Mouse (Mus musculus) heart, adult 11 months (tissue): ENCODE data around the gene Jag2.

ENCODE experiments used
- DNase-seq: peaks from one replicate; pipeline ENCODE4 v3.0.0; 2022

Gene Jag2

DNA sequence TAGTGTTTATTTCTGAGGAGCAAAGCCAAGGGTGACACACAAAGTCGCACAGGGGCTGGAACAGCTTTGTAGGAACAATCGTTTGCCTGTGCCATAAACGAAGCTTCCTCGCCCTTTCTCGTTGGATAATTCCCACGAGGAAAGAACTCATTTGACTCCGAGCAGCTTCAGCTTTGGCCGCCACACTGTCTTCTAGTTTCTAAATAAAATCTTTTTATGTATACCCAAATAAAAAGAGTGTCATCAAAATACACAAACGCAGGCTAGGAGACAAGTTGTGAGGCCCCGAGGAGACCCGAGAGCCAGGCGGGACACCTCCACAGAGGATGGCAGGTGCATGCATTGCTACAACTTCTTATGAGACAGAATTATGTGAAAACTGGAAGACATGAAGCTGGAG lies 31.2 kb downstream of the Jag2 start:
- DNase-seq, result peak; percentile 91

DNA sequence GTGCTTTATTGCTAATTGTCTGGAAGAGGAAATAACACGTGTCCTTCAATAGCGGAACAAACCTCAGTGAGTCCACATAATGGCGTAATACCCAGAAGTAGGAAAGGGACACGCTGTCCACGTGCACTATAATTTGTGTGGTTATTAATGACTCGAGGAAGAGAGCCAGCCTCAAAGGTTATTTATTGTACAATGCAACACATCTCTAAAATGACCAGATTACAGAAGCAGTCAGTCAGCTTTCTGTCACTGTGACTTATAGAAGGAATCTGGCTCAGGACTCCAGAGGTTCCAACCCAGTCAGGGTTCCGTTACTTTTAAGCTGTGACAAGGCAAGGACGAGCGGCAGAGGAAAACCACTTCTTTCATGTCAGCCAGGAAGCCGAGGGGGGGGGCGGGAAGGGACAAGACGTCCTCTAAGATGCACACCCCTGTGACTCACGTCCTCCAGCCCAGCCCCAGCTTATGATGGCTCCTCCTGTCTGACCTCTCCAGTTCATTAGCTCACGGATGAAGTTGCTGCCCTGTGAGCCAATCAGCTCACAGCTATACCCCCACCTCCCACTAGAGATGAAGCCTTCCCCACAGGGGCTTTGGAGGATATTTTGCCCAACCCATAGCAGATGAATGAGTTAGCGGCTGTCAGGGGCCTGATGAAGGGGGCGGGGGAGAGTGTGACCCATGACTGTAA lies 31.9 kb downstream of the Jag2 start:
- DNase-seq, result peak; percentile 99

DNA sequence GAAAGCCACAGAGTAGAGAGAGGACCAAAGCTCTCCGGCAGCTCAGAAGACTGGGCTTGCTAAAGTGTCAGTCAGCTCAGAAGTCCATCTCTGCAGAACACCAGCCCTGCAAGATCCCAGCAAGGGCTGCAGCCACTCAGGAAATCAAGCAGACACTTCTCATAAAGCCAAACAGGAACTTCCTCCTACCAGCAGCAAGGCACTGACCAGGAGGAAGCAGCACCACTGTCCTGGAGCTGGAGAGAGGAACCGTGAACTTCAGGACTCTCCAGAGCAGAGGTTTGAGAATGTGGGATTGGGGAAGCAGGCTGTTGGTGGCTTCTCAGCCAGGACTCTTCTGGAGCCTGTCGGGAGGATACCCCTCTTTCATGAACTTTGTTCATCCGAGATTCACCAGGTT lies 34.6 kb downstream of the Jag2 start:
- DNase-seq, result peak; percentile 97

DNA sequence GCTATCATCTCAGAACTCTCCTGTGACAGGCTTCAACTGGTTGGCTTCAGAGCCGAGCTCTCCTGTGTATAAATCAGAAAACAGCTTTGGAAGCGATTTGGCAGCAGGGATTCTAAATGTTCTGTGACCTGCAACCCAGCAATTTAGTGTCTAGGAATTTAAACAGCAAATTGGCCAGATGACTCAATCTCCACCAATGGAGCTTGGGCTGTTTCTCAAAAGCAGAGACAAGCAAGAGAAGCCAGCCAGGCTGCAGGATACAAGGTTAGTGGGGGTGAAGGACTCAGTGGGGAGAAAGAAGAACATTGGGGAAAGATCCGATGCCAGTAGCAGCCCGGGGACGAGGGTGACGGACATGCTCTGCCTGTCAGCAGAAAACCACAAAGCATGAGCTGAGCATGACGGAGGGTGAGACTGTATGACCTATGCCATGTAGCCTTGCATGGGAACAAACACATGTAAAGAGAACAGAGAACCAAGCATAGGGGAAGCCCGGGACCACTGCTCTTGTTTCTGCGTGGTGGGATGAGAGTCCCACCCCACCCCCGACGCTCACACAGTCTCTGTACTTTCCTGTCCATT lies 35.2 kb downstream of the Jag2 start:
- peak; percentile 84 for DNase-seq

DNA sequence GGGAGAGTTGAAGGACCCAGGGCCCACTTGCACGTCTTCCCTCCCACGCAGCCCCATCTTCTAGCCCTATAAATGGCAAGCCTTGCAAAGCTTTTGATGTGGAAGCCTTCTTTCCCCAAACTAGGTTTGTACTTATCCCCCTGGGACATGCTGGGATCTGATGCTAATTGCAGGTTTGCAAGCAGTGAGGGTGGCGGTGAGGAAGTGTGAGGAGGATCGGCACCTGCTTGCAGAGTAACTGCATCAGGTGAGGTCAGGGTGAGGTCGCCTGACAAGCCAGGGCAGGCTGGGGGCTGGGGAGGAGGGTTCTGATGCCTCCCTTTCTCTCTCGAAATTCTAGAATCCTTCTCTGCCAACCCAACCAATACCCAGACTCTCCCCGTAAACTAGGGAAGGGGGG lies 44.1 kb downstream of the Jag2 start:
- DNase-seq, result peak; percentile 77

DNA sequence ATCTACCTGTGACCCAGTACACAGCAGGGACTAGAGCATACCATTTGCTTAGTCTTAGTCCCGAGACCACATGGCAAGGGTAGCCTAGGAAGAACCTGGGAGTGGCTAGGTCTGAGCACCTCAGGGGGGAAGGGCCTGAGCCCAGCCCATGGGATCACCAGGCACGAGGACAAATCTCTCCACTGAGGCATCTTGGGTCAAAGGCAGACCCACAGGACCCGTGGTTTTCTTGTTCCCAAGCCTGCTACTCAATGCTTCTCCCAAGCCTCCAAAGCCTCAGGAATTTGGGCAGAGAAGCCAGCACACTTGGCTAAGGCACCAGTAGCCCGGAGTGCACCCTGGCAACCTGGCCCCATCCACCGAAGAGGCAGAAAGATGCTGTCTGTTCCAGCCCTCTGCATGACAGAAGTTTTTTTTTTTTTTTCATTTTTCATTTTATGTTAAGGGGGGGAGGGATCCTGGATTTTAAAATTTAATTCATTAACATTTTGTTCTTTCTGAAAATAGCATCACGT lies 48.2 kb downstream of the Jag2 start:
- DNase-seq, result peak; percentile 84

DNA sequence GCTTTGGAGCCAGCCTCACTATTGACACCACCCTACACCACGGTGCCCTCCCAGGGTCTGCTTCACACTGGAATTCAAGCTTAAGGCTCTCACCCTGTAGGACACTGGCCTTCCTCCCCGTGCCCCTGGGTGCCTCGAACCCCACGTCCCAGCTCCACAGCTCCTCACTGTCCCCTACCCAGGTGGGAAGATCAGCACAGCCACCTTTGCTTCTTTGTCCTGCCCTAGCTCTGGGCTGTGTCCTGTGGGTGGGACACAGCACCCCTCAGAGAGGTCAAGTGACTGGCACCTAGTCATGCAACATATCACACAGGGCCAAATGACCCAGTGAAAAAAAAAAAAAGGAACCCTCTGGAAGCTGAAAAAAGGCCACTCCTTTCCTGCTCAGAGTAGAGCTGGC lies 48.9 kb downstream of the Jag2 start:
- DNase-seq, result peak; percentile 92

DNA sequence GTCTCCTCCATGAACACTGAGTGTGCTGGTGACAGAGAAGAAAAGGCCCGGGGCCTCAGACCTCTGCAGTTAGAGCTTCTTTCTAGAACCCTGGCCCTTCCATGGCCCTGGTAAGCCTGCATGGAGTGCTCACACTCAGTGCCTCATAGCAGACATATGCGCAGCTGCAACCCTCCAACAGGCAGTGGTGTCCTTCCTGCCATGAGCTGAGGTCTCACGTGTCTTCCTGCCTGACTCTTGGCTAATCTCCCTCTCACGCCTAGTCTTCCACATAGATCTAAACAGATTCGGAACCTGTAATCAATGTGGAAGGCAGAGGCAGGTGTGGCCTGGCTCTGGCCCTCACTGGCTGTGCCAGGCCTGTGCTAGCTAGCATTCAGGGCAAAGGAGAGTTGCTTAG lies 49.8 kb downstream of the Jag2 start:
- peak; percentile 91 for DNase-seq

DNA sequence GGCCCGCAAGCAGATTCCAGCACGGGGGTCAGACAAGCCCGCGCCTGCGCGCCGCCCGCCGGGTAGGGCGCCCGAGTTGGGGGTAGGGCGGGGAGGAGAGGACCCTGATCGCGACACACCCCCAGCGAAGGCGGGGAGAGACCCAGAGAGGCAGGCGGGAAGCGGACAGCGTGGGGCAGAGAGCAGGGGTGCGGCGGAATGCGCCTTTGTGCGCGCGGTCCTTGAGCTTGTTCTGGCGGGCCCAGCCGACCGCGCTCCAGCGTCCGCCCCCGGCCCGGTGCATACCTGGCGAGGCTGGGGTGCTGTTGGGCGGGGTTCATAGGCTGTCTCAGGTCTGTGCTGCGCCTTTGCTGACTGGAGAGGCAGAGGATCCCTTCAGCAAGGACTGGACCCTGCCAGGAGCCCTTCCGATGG lies 52.0 kb downstream of the Jag2 start:
- DNase-seq, result peak; percentile 96

DNA sequence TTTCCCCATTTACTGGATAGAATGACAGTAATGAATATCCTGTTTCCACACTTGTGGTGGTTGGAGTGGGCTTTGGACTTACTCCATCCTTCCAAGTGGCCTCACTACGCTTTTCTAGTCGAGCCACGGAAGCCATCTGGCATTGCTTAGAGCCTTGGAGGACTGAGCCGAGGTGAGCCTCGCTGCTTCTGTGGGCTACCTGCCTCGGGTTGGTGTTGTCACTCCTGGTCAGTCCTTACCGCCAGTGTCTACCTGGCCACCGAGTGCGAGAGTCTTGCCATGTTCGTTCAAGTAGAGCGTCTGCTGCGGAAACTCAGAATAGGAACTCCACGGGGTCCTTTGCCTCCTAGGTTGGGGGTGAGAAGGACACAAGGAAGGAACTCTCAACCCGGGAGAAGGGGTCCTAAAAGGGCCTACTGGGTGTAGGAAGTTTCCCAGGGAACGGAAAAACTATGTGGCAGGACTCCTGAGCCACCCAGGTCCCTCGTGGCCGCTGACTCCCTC lies 52.5 kb downstream of the Jag2 start:
- peak; percentile 91 for DNase-seq

DNA sequence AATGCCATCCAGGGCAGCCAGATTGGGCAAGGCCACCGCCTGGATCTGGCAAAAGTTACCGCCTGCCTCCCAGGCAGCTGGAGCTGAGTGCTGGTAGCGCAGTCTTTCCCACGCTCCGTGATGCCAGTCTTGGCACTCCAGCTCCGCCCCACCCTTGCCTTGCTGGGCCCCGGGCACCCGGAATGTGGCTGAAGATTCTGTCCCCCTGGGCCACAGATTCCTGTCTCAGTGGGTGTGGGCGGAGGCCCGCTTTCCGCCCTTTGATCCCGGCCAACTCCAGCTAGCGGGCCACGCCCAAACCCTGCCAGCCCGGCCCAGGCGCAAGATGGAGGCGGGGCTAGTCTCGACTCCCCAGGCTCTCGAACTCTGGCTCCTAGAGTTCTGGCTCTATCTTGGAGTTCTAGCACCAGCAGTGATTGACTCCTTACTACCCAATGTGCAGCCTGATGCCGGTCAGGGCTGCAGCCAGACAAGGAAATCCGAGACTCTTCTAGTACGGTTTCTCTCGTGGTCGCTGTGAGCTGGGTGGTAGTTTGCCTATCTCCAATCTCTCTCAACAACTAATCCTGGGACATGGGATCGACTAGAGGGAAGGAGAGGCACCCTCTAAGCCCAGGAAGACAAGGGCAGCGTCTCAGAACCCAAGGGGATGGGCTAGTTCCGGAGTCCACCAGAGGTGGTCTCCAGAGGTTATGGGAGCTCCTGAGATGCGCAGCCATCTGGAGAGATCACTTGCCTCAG lies 53.1 kb downstream of the Jag2 start:
- DNase-seq, result peak; percentile 99

DNA sequence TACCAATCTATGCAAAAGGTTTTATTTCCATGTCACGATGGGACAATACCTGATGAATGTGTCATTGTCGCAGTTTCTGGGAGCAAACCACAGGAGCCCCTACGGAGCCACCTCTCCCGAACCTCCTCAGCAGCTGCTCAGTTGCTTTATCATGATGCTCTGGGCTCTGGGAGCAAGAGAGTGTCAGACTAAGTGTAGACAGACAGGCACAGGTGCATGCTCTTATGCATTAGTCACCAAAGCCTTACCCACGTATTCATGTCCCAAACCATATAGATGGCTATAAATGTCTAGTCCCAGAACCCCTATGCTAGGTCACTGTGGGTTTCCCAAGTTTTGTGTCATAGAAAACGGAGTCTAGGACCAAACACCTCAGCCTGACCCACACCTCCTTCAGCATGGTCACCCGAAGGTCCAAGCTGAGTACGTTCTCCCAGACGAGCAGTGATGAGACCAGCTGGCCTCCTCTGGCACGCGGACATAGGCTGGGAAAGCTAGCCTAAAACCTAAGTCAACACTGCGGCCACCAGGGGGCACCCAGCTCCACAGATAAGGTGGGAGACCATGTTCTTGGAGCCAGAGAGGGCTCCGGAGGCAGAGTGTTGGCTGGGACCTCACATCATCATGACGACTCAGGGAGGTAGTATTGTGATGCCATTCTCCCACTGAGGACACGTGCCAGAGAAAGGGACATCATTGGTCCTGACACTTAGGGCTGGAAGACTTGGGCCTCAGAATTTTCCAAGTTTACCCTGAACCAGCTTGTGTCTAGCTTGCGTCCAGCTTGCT lies 54.2 kb downstream of the Jag2 start:
- DNase-seq, result peak; percentile 99

DNA sequence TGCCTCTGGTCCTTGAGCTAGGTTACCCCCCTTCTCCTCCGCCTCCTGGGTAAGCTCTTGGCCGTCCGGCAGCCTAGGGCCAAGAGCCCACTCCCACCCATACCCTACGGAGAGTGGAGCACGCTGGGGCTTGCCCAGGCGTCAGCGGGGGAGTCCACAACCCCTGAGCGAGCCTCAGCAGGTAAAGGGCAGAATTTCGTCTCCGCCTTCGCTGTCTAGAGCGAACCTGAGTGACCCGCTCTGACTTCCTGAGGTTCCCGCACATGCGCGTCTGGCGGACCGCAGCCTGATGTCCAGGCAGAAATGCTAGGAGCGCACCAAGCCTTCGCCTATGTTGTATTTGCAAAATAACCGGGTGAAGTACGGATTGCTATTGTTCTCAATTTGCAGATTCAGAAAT lies 55.4 kb downstream of the Jag2 start:
- DNase-seq, result peak; percentile 79

DNA sequence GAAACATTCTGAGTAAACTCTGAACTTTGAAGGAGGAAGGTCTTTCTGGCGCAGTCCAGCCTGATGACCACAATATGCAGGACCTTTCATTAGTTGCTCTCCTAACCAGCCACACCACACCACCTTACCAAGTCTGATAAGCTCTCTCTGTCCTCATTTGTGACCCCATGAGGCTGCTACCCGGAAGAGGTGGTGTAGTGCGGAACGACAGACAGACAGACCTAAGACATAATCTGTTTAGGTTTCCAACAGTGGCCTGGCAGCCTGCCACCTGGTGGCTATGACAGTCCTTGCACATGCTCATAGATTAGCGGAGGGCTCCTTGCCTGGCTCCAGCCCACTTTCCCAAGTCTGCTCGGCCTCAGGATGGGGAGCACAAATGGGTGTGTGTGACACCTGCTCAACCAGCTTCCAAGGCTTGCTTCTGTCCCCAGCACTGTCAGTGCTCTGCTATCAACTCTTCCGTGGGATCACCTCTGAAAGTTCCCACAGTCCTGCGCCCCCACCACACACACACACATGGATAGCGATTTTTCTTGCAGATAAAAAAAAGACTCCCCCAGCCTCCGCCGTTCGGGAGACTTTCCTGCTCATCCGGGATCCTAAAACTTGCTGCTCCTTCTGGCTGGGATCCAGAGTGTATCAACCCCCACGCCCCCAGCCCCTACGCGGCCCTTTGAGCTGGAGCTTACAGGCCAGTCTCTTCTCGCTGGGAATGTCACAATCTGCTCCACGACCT lies 56.0 kb downstream of the Jag2 start:
- peak; percentile 95 for DNase-seq

DNA sequence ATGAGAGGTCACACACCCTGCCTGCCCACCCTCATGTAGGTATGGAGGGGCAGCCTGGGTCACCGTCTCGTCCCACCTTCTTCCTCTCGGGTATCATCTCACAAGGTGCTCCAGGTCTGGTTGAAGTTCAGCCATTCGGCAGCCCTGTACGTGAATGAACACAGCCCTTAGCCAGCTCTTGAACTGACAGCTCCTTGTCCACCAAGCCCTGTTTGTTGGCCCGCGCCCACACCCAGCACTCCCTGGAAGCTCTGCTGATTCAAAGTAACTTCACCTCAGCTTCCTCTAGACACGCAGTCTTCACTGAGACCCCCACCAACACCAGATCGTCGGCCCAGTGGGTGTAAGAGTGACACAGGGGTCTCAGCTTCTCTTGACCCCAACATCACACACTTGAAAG lies 56.6 kb downstream of the Jag2 start:
- peak; percentile 92 for DNase-seq

DNA sequence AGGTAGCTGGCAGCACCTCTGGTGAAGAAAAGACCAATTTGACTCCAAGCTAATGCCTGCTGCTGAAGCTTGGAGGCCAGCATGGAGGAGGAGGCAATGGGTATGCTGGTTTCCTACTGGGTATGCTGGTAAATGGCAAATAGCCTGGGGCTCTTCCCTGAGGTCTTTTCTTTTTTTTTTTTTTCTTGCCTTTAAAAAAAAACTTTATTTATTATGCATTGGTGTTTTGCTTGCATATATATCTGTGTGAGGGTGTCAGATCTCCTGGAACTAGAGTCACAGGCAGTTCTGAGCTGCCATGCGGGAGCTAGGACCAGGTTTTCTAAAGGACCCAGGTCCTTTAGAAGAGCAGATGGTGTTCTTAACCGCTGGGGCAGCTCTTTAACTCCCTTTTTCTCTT lies 58.3 kb downstream of the Jag2 start:
- DNase-seq, result no peak

DNA sequence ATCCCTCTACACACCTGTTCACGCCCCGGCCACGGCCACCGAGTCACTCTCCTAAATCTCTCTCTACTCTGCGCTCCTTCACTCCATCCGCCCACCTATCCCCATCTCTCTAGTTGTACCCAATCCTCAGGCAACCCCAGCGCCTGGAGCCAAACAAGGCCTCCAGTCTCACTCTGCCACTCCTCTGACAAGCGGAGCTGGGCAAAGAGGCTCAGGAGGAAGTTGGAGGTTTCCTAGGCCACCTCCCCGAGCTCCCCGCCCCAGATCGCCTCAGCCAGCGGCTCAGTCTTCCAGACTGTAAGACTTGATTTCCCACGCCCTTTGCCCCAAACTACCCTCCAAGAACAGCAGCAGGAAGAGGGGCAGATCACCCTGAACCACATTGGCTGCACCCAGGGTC lies 58.8 kb downstream of the Jag2 start:
- peak; percentile 95 for DNase-seq

DNA sequence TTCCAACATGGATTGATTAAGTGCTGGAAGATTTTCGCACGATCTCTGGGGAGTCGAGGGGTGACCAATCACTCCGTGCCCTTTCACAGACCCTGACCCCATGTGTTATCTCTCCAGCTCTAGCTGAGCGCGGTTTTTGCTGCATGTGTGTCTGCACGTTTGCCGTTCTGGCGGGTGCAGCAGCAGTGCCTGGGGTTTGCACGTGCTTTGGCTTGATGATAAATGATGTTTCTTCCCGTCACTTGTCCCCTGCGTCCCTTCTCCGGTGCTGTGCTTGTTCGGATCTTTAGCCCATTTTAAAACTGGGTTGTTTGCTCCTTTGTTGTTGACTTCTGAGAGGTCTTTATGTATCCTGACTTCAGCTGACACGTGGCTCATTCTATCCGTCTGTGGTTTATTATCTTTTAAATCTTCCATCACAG lies 59.8 kb downstream of the Jag2 start:
- DNase-seq, result peak; percentile 88

DNA sequence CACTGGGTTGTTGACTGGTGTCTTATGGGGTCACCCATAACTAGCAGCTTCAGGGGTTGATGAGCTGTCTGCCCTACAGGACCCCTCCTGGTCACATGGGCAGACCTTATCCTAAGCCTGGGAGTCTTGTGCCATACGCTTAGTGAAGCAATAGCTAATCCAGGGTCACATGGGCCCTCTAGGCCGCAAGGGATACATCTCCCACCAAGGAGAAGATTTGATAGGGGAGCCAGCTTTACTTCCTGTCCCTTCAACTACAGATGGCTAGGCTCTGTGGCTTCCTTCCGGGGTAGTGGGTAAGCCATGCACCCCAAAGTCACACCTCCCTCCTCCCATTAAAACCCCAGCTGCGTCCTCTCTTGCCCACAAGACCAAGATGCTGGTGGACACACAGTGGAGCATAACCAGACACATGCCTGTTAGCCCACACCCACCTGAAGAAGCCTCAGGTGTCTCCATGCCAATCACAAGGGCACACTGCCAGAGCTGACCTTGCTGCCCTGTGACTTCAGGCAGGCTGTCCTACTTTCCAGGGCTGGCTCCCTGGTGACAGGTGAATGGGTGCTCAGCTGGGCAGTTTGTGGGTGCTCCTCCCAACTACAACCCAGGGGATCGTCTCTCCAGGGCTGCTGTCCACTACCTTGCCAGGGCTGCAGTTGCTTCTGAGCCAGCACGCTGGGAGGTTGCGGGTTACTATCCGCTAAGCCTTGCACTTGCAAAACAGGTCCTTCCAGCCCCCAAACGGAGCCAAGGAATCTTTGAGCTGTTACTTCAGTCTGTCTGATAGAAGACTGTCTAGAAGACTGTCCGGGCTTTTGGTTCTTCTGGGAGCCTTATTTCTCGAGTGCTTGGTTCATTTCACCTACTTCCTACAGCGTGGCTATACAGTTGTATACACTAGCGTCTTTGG lies 61.1 kb downstream of the Jag2 start, which contains the start of gene Gpr132:
Gene Gpr132 (minus strand): TSS at position 51 of the 910 bp plus-strand sequence.
- peak; percentile 90 for DNase-seq

DNA sequence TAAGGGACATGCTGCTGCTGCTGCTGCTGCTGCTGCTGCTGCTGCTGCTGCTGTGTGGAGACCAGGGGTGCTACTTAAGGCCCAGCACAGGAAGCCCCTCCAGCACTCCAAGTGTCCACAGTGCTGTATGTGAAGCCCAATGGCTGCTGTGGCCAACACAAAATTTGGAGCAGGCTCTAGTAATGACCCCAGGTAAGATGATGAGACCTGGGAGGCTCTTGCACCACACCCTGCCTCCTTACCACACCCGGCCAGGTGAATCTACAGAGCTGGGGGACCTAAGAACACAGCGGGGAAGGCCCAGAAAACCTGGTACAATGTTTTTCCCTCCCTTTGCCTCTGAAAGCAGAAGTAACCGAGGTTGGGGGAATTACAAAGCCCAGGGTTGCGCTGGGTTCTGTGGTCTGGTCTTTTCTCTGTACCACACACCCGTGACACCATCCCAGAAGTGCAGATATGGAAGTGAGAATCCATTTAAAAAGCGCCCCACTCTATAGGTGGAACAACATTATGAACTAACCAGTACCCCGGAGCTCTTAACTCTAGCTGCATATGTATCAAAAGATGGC lies 62.4 kb downstream of the Jag2 start:
- peak; percentile 91 for DNase-seq
